Mouse (Mus musculus) hindbrain, postnatal 0 days (tissue): ENCODE results near the gene Phf21a. TPM values are rescaled to one million over a fixed set of nuclear protein-coding genes. Genes with fewer than 3 reads are reported as not detected.

Experiments
- ATAC-seq: fragments of 200-750 bp; cut with Nextera tagmentation; 2 replicates; pipeline ENCODE4 v1.8.0; 2017; ENCODE audit warnings: mild to moderate bottlenecking, moderate TSS enrichment, moderate library complexity
- DNase-seq: peaks from one replicate; pipeline ENCODE4 v3.0.0-alpha.2; 2015; ENCODE audit warnings: low spot score
- H3K27ac ChIP-seq: fragments of 300-500 bp; sonication (generic); 2 replicates; pipeline ENCODE4 v1.5.1; 2014; ENCODE audit warnings: mild to moderate bottlenecking
- H3K27me3 ChIP-seq: fragments of 300-500 bp; sonication (generic); 2 replicates; pipeline ENCODE4 v1.6.1; 2014; ENCODE audit warnings: low read length, mixed read lengths; ENCODE audit not compliant: insufficient read depth
- H3K36me3 ChIP-seq: fragments of 300-500 bp; sonication (generic); 2 replicates; pipeline ENCODE4 v1.6.1; 2014; ENCODE audit warnings: low read length, mixed read lengths; ENCODE audit not compliant: insufficient read depth
- H3K4me1 ChIP-seq: fragments of 300-500 bp; sonication (generic); 2 replicates; pipeline ENCODE4 v1.6.1; 2014; ENCODE audit warnings: antibody characterized with exemption, low read length, mixed read lengths; ENCODE audit not compliant: insufficient read depth
- H3K4me2 ChIP-seq: fragments of 300-500 bp; sonication (generic); 2 replicates; pipeline ENCODE4 v1.6.1; 2014; ENCODE audit warnings: low read depth, mild to moderate bottlenecking, low read length, moderate library complexity, mixed read lengths
- H3K4me3 ChIP-seq: fragments of 300-500 bp; sonication (generic); 2 replicates; pipeline ENCODE4 v1.5.1; 2014; ENCODE audit warnings: low read length
- H3K9ac ChIP-seq: fragments of 300-500 bp; sonication (generic); replicated peaks from 2 replicates; pipeline ENCODE4 v1.6.1; 2014; ENCODE audit warnings: mild to moderate bottlenecking, low read length, moderate library complexity, mixed read lengths
- H3K9me3 ChIP-seq: fragments of 300-500 bp; sonication (generic); 2 replicates; pipeline ENCODE4 v1.6.1; 2016; ENCODE audit warnings: low read length, mixed read lengths
- CTCF ChIP-seq: IDR thresholded peaks from 2 replicates; pipeline ENCODE4 v1.5.1; 2016; ENCODE audit warnings: antibody characterized with exemption, control low read depth, low read depth
- WGBS: fragments of 180-500 bp; shearing (Covaris S2); extraction: QIAGEN DNeasy Blood & Tissue Kit; methylation state at CpG from one replicate; pipeline ENCODE4 v1.1.7; 2014; 5-methylcytosine and 5-hydroxymethylcytosine counted together
- polyA plus RNA-seq: library from polyadenylated mRNA; unstranded; fragments of >200 nt; fragmentation: Nextera tagmentation; extraction: Ambion mirVana; gene quantifications from 2 replicates; pipeline ENCODE4 v1.2.1, GENCODE M21; 2015
- total RNA-seq: library from RNA; depleted of rRNA; stranded (reverse); fragments of >200 nt; gene quantifications from 2 replicates; pipeline ENCODE4 v1.2.3, GENCODE M21; 2014

Gene Phf21a
- total and polyA plus RNA-seq, 2 experiments from 2014 or later, result 26.6 to 109 TPM

DNA sequence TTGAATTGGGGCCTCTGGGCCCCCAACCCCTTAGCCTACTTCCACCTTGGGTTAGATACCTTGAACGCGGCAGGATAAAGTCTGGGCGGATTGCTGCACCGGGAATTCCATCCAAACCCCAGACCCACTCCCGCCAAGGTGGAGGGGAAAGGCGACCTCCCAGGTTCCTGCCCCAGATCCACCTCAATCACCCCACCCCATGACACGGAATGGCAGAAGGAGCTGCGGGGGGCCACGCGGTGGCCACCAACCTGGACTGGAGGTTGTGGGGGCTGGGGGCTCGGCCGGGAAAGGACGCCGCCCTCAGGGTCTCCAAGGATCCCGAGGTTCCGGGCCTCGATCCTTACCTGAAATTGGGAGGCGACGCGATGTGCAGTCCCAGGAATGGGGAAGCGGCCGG lies 307.8 kb downstream of the Phf21a start:
- TF ChIP-seq CTCF, result no peak
- peaks cover 19% of the 10 kb centered on the region for H3K4me1 ChIP-seq

DNA sequence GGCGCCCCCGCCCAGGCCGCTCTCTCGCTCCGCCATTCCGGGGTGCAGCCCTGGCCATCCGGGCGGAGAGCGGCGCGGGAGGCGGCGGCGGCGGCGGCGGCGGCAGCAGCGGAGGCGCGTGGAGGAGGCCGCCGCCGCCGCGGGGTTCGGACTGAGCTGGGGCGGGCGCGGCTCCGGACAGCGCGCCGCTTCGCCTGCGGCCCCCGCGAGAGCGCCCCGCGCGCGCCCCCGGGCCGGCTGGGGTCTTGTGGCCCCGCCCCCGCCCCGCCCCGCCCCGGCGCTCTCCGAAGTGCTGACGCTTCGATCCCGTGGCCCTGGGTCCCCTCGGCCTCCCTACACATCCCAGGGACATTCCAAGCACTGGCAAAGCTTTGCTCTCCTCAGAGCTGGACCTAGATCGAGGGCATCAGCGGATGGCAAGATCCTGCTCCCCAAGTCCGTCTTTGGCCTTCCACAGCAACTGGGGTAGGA lies 308.2 kb downstream of the Phf21a start, which contains the start of gene Mapk8ip1:
Mapk8ip1 (minus strand) TSS at position 173 of the 471 bp plus-strand sequence.
- Histone ChIP-seq H3K9me3 (no peaks in the 10 kb centered on the region), H3K27me3 (no peaks in the 10 kb centered on the region), H3K9ac (peak within 1 kb of the TSS; percentile 92), H3K27ac (peak within 1 kb of the TSS; percentile 86), H3K4me1 (peaks cover 19% of the 10 kb centered on the region), H3K4me3 (peak within 1 kb of the TSS; percentile 79), H3K4me2 (peak within 1 kb of the TSS; percentile 81), H3K36me3 (peaks cover 17% of the 10 kb centered on the region)
- peak; percentile 79 for DNase-seq
- ATAC-seq, result peak; percentile 68
- WGBS, result under 1% methylated on average over 35 of the region's 59 CpGs
- TF ChIP-seq CTCF, result no peak

More for the DNA sequence above, 307.8 kb downstream of the Phf21a start:
- Histone ChIP-seq H3K27me3 (no peaks in the 10 kb centered on the region), H3K27ac (peak overlapping the region; percentile 86), H3K36me3 (peaks cover 13% of the 10 kb centered on the region), H3K9ac (peak overlapping the region; percentile 92), H3K9me3 (no peaks in the 10 kb centered on the region), H3K4me2 (peak overlapping the region; percentile 81), H3K4me3 (peak overlapping the region; percentile 79)
- ATAC-seq (no peak; the same call in 1 of the 2 replicates), DNase-seq (peak; percentile 25)
- WGBS, result 2% methylated on average over 22 of the region's 22 CpGs

DNA sequence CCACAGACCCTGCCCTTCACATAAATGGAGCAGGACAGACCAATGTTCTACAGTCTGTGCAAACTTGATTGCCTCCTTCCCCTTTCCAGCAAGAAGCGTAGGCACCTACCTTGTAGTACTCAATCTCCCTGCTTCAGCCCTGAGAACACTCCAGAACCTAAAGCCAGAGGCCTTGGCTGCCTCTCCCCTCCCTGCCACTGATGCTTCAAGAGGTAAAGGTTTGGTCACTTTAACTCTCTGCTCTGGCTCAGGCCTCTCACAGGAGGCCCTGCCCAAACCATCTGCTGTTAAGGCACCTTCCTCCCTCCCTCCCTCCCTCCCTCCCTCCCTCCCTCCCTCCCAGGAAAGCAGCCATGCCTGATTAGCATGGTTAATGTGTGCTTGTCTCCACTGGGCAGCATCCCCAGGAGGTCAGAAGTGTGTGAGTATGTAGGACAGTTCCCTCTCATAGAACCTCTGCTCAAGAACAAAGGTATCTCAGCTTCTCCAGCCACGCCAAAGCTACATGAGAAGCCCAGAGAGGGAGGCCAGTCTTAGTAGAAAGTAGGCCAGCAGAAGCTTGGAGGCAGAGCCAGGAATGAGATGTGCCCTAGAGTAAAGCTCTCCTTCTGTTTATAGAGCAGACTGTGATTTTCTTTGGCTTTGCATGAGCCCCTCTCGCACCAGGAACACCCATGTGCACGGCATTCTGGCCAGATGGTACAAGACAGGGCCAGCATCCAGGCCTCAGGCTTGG lies 309.8 kb downstream of the Phf21a start:
- no peak overlapping the region for H3K4me3 ChIP-seq
- peaks cover 26% of the 10 kb centered on the region for H3K36me3 ChIP-seq
- peaks cover 15% of the 10 kb centered on the region for H3K4me1 ChIP-seq
- TF ChIP-seq CTCF, result no peak
- H3K27ac ChIP-seq, result peak overlapping the region; percentile 86
- ATAC-seq (peak; percentile 55), DNase-seq (peak; percentile 68)
- H3K4me2 ChIP-seq, result no peak overlapping the region
- H3K9me3 ChIP-seq, result no peaks in the 10 kb centered on the region
- WGBS, result 40% methylated on average over 4 of the region's 4 CpGs
- no peak overlapping the region; the same call in 1 of the 2 replicates for H3K9ac ChIP-seq
- H3K27me3 ChIP-seq, result no peaks in the 10 kb centered on the region

DNA sequence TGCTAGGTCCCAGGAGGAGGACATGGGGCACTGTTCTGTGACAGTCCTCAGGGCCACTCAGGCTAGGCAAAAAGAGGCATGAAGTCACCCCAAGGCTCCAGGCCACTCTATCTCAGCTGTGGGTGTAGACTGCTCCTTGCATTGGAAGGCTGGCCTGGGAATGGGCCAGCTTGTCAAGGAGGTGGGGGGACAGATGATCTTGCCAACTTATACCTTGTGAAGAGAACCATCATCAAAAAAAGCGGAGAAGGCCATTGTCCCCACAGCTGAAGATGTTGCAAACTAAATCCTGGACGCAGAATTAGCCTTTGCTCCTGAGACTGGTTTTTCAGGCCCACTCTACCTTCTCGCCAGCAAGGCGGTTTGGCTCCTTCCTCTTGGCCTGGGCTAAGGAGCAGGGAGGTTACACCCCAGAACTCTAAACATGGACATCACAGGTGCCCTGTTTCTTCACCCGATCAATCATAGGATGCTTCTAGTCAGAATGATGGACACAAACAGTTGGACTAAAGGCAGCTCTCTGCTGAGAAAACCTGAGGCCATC lies 310.9 kb downstream of the Phf21a start:
- no peaks in the 10 kb centered on the region for H3K9me3 ChIP-seq
- TF ChIP-seq CTCF, result no peak
- 91% methylated on average over 5 of the region's 5 CpGs for WGBS
- no peak overlapping the region for H3K4me3 ChIP-seq
- no peak overlapping the region for H3K4me2 ChIP-seq
- no peaks in the 10 kb centered on the region for H3K27me3 ChIP-seq
- ATAC-seq (no peak), DNase-seq (no peak)
- peaks cover 35% of the 10 kb centered on the region for H3K36me3 ChIP-seq
- peaks cover 15% of the 10 kb centered on the region for H3K4me1 ChIP-seq
- no peak overlapping the region for H3K9ac ChIP-seq
- peak overlapping the region; percentile 86 for H3K27ac ChIP-seq

DNA sequence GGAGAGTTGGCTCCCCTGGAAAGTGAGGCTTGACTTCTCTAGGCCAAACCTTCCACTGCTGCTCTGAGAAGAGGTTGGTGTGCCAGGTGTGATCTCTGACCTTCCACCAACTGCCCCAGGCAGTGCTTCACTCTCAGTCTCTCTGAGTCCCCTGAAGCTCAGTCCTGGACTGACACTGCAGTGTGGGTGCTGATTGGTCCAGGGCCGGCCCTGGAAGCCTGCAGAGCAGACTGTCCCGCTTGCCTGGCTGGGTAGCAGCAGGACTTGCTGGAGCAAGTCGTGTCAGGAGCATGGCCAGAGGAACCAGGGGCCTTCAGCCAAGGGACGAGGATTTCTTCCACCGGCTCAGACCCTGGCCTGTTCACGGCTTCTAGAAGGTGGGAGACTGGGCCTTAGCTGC lies 311.8 kb downstream of the Phf21a start:
- Histone ChIP-seq H3K27me3 (no peaks in the 10 kb centered on the region), H3K4me2 (no peak overlapping the region), H3K27ac (no peak overlapping the region), H3K36me3 (peaks cover 44% of the 10 kb centered on the region), H3K9ac (no peak overlapping the region), H3K9me3 (no peaks in the 10 kb centered on the region), H3K4me1 (peaks cover 9% of the 10 kb centered on the region), H3K4me3 (no peak overlapping the region)
- TF ChIP-seq CTCF, result no peak
- no peak for ATAC-seq
- DNase-seq, result no peak
- WGBS, result 77% methylated on average over 6 of the region's 6 CpGs

DNA sequence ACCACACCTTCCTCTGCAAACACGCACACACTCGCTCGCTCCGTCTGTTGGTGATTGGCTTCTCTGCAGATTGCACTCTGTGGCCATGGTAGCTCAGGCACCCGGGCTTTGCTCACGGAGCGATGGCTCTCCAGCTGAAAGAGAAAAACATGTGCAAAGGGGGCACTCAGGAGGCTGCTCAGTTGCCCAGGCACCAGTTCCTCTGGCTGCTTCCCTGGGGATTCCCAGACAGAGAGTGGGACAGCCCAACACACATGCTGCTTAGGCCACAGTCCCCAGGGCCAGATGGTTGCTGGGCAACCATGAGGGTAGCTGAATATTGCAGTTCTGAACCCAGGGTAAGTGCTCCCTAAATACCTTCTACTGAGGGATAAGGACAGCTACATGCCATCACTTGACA lies 312.8 kb downstream of the Phf21a start:
- WGBS, result 43% methylated on average over 7 of the region's 7 CpGs
- Histone ChIP-seq H3K9ac (no peak overlapping the region), H3K27me3 (no peaks in the 10 kb centered on the region), H3K9me3 (no peaks in the 10 kb centered on the region), H3K4me2 (no peak overlapping the region), H3K4me1 (peaks cover 9% of the 10 kb centered on the region), H3K27ac (no peak overlapping the region; the same call in 1 of the 2 replicates), H3K36me3 (peaks cover 54% of the 10 kb centered on the region), H3K4me3 (no peak overlapping the region)
- ATAC-seq (no peak), DNase-seq (no peak)
- no peak for TF ChIP-seq CTCF
